Mouse (Mus musculus): ENCODE results near the gene Lhfpl5. TPM values are rescaled to one million over a fixed set of nuclear protein-coding genes. Genes with fewer than 3 reads are reported as not detected.

Lhfpl5 gene
- polyA plus RNA-seq, 1 experiment from 2014 or later: 18.1 TPM

DNA sequence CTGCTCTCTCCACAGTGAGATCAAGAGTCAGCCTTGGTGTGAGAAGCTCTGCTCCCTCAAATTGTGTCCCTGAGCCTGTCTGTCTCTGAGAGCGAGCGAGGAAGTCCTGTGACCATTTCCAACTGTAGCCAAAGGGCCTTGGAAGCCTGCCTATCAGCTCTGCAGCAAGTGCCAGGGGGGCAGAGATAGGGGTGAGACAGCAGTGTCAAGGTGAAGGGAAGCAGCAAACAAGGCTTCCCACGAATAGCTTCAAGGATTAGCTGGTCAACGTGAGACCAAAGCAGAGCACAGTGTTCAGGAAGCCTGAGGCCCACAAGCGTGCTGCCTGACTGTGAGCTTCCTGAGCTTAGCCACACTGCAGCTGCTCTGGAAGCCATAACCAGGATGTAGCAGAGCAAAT, 16.0 kb downstream of the Lhfpl5 start:
- WGBS: 95% methylated on average over 5 of the region's 5 CpGs
- Histone ChIP-seq H3K27ac (ENCODE audit: low read depth, low read length) (no peak overlapping the region), H3K4me2 (ENCODE audit: low read depth, low read length) (no peak overlapping the region), H3K4me1 (ENCODE audit: control insufficient read depth, insufficient read depth, low read length) (no peaks in the 10 kb centered on the region), H3K9ac (replicated peaks; ENCODE audit: low read depth, low read length) (no peak overlapping the region), H3K27me3 (ENCODE audit: control insufficient read depth, insufficient read depth, low read length) (no peaks in the 10 kb centered on the region), H3K36me3 (ENCODE audit: control insufficient read depth, insufficient read depth, low read length) (peaks cover 61% of the 10 kb centered on the region), H3K4me3 (ENCODE audit: low read depth, low read length) (no peak overlapping the region), H3K9me3 (ENCODE audit: control insufficient read depth, low read length) (no peaks in the 10 kb centered on the region)
- ATAC-seq (ENCODE audit: low read depth): no peak

DNA sequence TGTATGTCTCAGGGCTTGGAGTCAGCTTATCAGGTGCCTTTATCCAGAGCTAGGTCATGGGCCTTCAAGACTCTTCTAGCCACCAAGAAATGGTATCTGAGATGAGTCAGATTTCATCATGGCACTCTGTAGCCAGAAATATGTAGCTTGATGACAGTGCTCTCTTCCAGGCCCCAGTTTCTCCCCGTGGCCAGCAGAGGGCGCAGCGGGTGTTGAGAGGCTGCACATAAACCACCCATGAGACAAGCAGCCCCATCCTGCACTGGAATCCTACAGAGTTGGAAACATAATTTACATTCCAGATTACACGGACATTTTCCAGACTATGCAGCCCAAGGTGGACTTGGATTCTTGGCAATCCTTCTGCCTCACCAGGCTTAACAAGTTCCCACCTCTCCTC, 17.6 kb downstream of the Lhfpl5 start:
- Histone ChIP-seq H3K4me3 (ENCODE audit: low read depth, low read length) (no peak overlapping the region), H3K9me3 (ENCODE audit: control insufficient read depth, low read length) (no peaks in the 10 kb centered on the region), H3K27me3 (ENCODE audit: control insufficient read depth, insufficient read depth, low read length) (no peaks in the 10 kb centered on the region), H3K4me1 (ENCODE audit: control insufficient read depth, insufficient read depth, low read length) (no peaks in the 10 kb centered on the region), H3K36me3 (ENCODE audit: control insufficient read depth, insufficient read depth, low read length) (peaks cover 73% of the 10 kb centered on the region), H3K4me2 (ENCODE audit: low read depth, low read length) (no peak overlapping the region), H3K27ac (ENCODE audit: low read depth, low read length) (no peak overlapping the region), H3K9ac (replicated peaks; ENCODE audit: low read depth, low read length) (no peak overlapping the region)
- WGBS: 31% methylated on average over 4 of the region's 4 CpGs
- no peak for ATAC-seq (ENCODE audit: low read depth)

DNA sequence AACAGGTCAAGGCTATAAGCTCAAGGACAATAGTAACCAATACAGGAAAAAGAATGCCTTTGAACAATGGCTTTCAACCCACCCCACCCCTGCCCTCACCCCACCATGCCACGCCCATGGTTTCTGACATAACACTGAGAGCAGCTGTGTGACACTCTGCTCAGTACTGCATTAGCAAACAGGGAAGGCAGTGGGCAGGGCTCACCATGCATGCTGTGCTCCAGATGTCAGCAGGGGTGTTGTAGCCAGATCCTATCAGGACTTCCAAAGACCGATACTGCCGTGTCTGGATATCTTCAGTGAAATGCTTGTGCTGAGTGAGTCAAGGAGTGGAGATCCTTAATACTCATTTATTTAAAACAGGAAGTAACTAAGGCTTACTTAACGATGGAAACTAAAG, 18.5 kb downstream of the Lhfpl5 start:
- no peak overlapping the region for H3K4me2 ChIP-seq (ENCODE audit: low read depth, low read length)
- no peak overlapping the region for H3K4me3 ChIP-seq (ENCODE audit: low read depth, low read length)
- no peak for ATAC-seq (ENCODE audit: low read depth)
- no peaks in the 10 kb centered on the region for H3K27me3 ChIP-seq (ENCODE audit: control insufficient read depth, insufficient read depth, low read length)
- H3K9me3 ChIP-seq (ENCODE audit: control insufficient read depth, low read length): no peaks in the 10 kb centered on the region
- H3K27ac ChIP-seq (ENCODE audit: low read depth, low read length): no peak overlapping the region
- 78% methylated on average over 4 of the region's 4 CpGs for WGBS
- no peaks in the 10 kb centered on the region for H3K4me1 ChIP-seq (ENCODE audit: control insufficient read depth, insufficient read depth, low read length)
- peaks cover 72% of the 10 kb centered on the region for H3K36me3 ChIP-seq (ENCODE audit: control insufficient read depth, insufficient read depth, low read length)
- H3K9ac ChIP-seq (replicated peaks; ENCODE audit: low read depth, low read length): no peak overlapping the region

DNA sequence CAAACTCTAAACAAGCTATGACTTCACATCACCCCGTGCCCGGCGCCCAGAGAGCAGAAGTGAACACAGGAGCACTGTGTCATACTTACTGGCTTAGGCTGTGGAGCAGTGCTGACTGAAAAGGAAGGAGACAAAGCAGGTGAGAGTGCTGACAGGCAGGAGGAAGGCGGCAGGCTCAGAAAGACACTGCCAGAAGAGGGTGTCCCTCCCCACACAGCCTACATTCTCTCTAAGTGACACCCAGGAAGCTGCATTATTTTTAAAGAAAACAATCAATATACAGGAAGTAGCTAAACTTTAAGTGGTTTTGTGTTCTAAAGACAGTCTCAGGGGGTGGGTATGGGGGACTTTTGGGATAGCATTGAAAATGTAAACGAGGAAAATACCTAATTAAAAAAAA, 25.3 kb downstream of the Lhfpl5 start:
- H3K4me3 ChIP-seq (ENCODE audit: low read depth, low read length): no peak overlapping the region
- H3K27ac ChIP-seq (ENCODE audit: low read depth, low read length): no peak overlapping the region
- H3K9me3 ChIP-seq (ENCODE audit: control insufficient read depth, low read length): no peaks in the 10 kb centered on the region
- peaks cover 65% of the 10 kb centered on the region for H3K36me3 ChIP-seq (ENCODE audit: control insufficient read depth, insufficient read depth, low read length)
- no peak overlapping the region for H3K4me2 ChIP-seq (ENCODE audit: low read depth, low read length)
- no peak for ATAC-seq (ENCODE audit: low read depth)
- 98% methylated on average over 5 of the region's 5 CpGs for WGBS
- no peak overlapping the region for H3K9ac ChIP-seq (replicated peaks; ENCODE audit: low read depth, low read length)
- no peaks in the 10 kb centered on the region for H3K4me1 ChIP-seq (ENCODE audit: control insufficient read depth, insufficient read depth, low read length)
- H3K27me3 ChIP-seq (ENCODE audit: control insufficient read depth, insufficient read depth, low read length): no peaks in the 10 kb centered on the region

DNA sequence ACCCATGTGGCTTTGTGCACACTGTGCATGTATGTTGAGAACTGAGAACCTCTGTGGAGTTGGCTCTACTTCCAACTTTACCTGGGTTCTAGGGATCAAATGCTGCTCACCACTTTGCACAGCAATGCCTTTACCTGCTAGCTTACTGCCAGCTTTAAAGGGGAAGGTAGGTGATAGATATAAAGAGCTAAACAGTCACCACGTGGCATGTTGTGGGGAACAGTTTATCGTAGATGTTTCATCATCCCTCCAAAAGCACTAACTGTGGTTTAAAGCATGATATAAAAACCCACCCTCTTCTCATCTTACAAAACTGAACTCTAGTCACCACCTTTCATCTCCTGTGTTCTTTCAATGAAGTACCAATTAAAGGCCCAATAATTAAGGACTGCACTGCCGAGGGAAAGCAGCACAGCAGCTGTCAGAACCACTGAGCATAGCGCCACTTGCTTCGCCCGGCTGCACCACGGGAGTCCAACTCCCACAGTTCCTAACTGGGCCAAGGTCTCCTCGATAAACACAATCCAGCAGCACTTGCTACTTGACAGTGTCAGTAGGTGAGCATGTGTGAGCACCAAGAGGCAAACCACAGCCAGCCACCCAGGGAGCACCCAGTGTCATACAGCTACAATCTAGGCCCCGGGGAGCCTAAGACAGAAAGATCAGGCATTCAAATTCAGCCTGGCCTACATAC, 26.3 kb downstream of the Lhfpl5 start:
- WGBS: 82% methylated on average over 9 of the region's 9 CpGs
- ATAC-seq (ENCODE audit: low read depth): no peak

DNA sequence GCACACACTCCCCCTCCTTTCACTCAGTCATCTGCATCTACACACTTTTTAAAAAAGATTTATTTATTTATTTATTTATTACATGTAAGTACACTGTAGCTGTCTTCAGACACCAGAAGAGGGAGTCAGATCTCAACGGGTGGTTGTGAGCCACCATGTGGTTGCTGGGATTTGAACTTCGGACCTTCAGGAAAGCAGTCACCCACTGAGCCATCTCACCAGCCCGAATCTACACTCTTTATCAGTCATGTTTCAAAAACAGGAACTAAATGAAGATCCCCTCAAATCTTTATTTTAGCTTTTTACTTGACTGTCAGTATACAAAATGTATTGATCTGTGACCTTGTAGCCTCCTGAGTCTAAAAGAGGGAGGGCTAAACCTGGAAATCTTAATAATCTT, 34.1 kb downstream of the Lhfpl5 start:
- Histone ChIP-seq H3K4me3 (ENCODE audit: low read depth, low read length) (no peak overlapping the region), H3K27ac (ENCODE audit: low read depth, low read length) (no peak overlapping the region), H3K9me3 (ENCODE audit: control insufficient read depth, low read length) (no peaks in the 10 kb centered on the region), H3K36me3 (ENCODE audit: control insufficient read depth, insufficient read depth, low read length) (peaks cover 19% of the 10 kb centered on the region), H3K4me1 (ENCODE audit: control insufficient read depth, insufficient read depth, low read length) (no peaks in the 10 kb centered on the region), H3K27me3 (ENCODE audit: control insufficient read depth, insufficient read depth, low read length) (no peaks in the 10 kb centered on the region), H3K4me2 (ENCODE audit: low read depth, low read length) (no peak overlapping the region), H3K9ac (replicated peaks; ENCODE audit: low read depth, low read length) (no peak overlapping the region)
- no peak for ATAC-seq (ENCODE audit: low read depth)
- 84% methylated on average over 3 of the region's 3 CpGs for WGBS

More for the DNA sequence above, 26.3 kb downstream of the Lhfpl5 start:
- Histone ChIP-seq H3K27ac (ENCODE audit: low read depth, low read length) (no peak overlapping the region), H3K4me3 (ENCODE audit: low read depth, low read length) (no peak overlapping the region), H3K9me3 (ENCODE audit: control insufficient read depth, low read length) (no peaks in the 10 kb centered on the region), H3K27me3 (ENCODE audit: control insufficient read depth, insufficient read depth, low read length) (no peaks in the 10 kb centered on the region), H3K36me3 (ENCODE audit: control insufficient read depth, insufficient read depth, low read length) (peaks cover 67% of the 10 kb centered on the region), H3K4me1 (ENCODE audit: control insufficient read depth, insufficient read depth, low read length) (no peaks in the 10 kb centered on the region), H3K4me2 (ENCODE audit: low read depth, low read length) (no peak overlapping the region), H3K9ac (replicated peaks; ENCODE audit: low read depth, low read length) (no peak overlapping the region)

DNA sequence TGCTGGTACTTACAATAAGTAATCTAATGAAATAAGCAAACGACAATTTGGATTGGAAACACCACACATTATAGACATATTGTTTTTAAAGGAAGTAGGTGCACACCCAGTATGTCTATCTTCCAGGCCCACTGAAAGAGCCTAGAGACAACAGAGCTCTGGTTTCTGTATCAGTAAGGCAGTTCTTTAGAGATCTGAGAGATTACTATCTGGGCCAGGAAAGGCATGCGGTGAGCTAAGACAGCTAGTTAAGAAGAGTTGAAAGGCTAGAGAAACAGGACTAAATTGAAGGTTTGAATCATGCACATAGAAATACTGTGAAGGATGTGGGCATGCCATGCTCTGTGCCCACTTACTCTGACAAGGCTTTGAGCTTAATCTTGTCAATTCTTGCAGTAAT, 37.2 kb downstream of the Lhfpl5 start:
- Histone ChIP-seq H3K4me2 (ENCODE audit: low read depth, low read length) (no peak overlapping the region), H3K9me3 (ENCODE audit: control insufficient read depth, low read length) (no peaks in the 10 kb centered on the region), H3K4me1 (ENCODE audit: control insufficient read depth, insufficient read depth, low read length) (no peaks in the 10 kb centered on the region), H3K27ac (ENCODE audit: low read depth, low read length) (no peak overlapping the region), H3K9ac (replicated peaks; ENCODE audit: low read depth, low read length) (no peak overlapping the region), H3K27me3 (ENCODE audit: control insufficient read depth, insufficient read depth, low read length) (no peaks in the 10 kb centered on the region), H3K36me3 (ENCODE audit: control insufficient read depth, insufficient read depth, low read length) (0 out of 2 replicates have a peak, but pooled peaks cover 4% of the 10 kb centered on the region), H3K4me3 (ENCODE audit: low read depth, low read length) (no peak overlapping the region)
- 88% methylated on average over 2 of the region's 2 CpGs for WGBS
- ATAC-seq (ENCODE audit: low read depth): no peak

DNA sequence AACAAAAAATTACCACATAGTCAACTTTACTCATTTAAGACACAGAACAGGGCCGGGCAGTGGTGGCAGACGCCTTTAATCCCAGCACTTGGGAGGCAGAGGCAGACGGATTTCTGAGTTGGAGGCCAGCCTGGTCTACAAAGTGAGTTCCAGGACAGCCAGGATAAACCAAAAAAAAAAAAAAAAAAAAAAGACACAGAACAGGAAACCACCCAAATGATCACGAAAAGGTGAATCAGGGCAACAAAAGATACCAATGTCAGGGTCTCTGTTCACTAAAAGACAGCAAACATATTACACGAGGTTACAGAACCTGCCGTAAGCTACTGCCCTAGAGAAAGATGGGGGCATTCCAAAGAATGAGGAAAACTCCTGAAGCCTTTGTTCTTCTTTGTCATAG, 37.7 kb downstream of the Lhfpl5 start:
- Histone ChIP-seq H3K36me3 (ENCODE audit: control insufficient read depth, insufficient read depth, low read length) (no peaks in the 10 kb centered on the region), H3K9me3 (ENCODE audit: control insufficient read depth, low read length) (no peaks in the 10 kb centered on the region), H3K4me1 (ENCODE audit: control insufficient read depth, insufficient read depth, low read length) (0 out of 2 replicates have a peak, but pooled peaks cover 2% of the 10 kb centered on the region), H3K4me3 (ENCODE audit: low read depth, low read length) (no peak overlapping the region), H3K4me2 (ENCODE audit: low read depth, low read length) (no peak overlapping the region), H3K27ac (ENCODE audit: low read depth, low read length) (no peak overlapping the region), H3K9ac (replicated peaks; ENCODE audit: low read depth, low read length) (no peak overlapping the region), H3K27me3 (ENCODE audit: control insufficient read depth, insufficient read depth, low read length) (no peaks in the 10 kb centered on the region)
- no peak for ATAC-seq (ENCODE audit: low read depth)
- WGBS: 89% methylated on average over 6 of the region's 6 CpGs

DNA sequence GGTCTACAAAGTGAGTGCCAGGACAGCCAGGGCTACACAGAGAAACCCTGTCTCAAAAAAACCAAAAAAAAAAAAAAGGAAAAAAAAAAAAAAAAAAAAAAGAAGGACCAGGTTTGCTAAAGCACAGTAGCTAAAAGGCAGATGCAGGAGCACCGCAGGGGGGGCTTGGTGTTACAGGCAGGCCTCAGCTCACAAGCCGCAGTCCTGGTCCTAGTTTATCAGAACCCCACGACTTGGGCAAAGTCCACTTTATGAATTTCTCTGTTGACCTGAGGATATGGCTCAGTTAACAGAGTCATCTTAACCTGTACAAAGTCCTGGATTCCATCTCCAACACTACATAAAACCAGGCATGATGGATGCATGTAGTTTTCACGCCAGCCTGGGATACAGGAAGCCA, 39.9 kb downstream of the Lhfpl5 start:
- ATAC-seq (ENCODE audit: low read depth): no peak
- Histone ChIP-seq H3K36me3 (ENCODE audit: control insufficient read depth, insufficient read depth, low read length) (0 out of 2 replicates have a peak, but pooled peaks cover 4% of the 10 kb centered on the region), H3K27ac (ENCODE audit: low read depth, low read length) (no peak overlapping the region), H3K9me3 (ENCODE audit: control insufficient read depth, low read length) (no peaks in the 10 kb centered on the region), H3K4me3 (ENCODE audit: low read depth, low read length) (no peak overlapping the region), H3K4me2 (ENCODE audit: low read depth, low read length) (no peak overlapping the region), H3K9ac (replicated peaks; ENCODE audit: low read depth, low read length) (no peak overlapping the region), H3K27me3 (ENCODE audit: control insufficient read depth, insufficient read depth, low read length) (no peaks in the 10 kb centered on the region), H3K4me1 (ENCODE audit: control insufficient read depth, insufficient read depth, low read length) (peaks cover 2% of the 10 kb centered on the region; the same call in 1 of the 2 replicates)
- 99% methylated on average over 4 of the region's 4 CpGs for WGBS

Measured in neural tube, embryonic 14.5 days (tissue).